Mouse (Mus musculus): ENCODE measurements around the gene Tmem201.

- TF ChIP-seq POLR2A (IDR thresholded peaks at IDR 0.05; ENCODE audit: borderline replicate concordance, extremely low read depth, low read depth, low read length) (no peak), CTCF (IDR thresholded peaks at IDR 0.05; ENCODE audit: insufficient read depth, low read length) (peak; percentile 77)
Observed at GRCm38 (mm10) chr4:149711955-149712354, 25.9 kb downstream of the Tmem201 start.

Measured in lung, adult 2 months (tissue).